Mouse (Mus musculus) hindbrain, embryonic 14.5 days (tissue): ENCODE data around the gene Dbp. TPM values are rescaled to one million over a fixed set of nuclear protein-coding genes. Genes with fewer than 3 reads are reported as not detected.

Source experiments
- ATAC-seq: fragments of 200-750 bp; cut with Nextera tagmentation; 2 replicates; pipeline ENCODE4 v1.8.0; 2017; ENCODE audit warnings: moderate number of reproducible peaks, mild to moderate bottlenecking, moderate TSS enrichment, moderate library complexity; ENCODE audit not compliant: low FRiP score
- DNase-seq: peaks from one replicate; pipeline ENCODE4 v3.0.0-alpha.2; 2015; ENCODE audit warnings: low spot score
- H3K27ac ChIP-seq: fragments of 300-500 bp; sonication (generic); 2 replicates; pipeline ENCODE4 v1.5.1; 2014; ENCODE audit warnings: mild to moderate bottlenecking, moderate library complexity
- H3K27me3 ChIP-seq: fragments of 300-500 bp; sonication (generic); 2 replicates; pipeline ENCODE4 v1.6.1; 2014; ENCODE audit warnings: mild to moderate bottlenecking, low read length, mixed read lengths; ENCODE audit not compliant: control insufficient read depth, insufficient read depth
- H3K36me3 ChIP-seq: fragments of 300-500 bp; sonication (generic); replicated peaks from 2 replicates; pipeline ENCODE4 v1.6.1; 2014; ENCODE audit not compliant: control insufficient read depth, insufficient read depth
- H3K4me1 ChIP-seq: fragments of 300-500 bp; sonication (generic); replicated peaks from 2 replicates; pipeline ENCODE4 v1.6.1; 2014; ENCODE audit warnings: antibody characterized with exemption, low read length, mixed read lengths; ENCODE audit not compliant: control insufficient read depth, insufficient read depth
- H3K4me2 ChIP-seq: fragments of 300-500 bp; sonication (generic); replicated peaks from 2 replicates; pipeline ENCODE4 v1.6.1; 2014; ENCODE audit warnings: mild to moderate bottlenecking, moderate library complexity
- H3K4me3 ChIP-seq: fragments of 300-500 bp; sonication (generic); replicated peaks from 2 replicates; pipeline ENCODE4 v1.5.1; 2014; ENCODE audit warnings: mild to moderate bottlenecking, low read length
- H3K9ac ChIP-seq: fragments of 300-500 bp; sonication (generic); 2 replicates; pipeline ENCODE4 v1.6.1; 2014
- H3K9me3 ChIP-seq: fragments of 300-500 bp; sonication (generic); 2 replicates; pipeline ENCODE4 v1.6.1; 2016; ENCODE audit warnings: low read length; ENCODE audit not compliant: control insufficient read depth
- WGBS: fragments of 180-500 bp; shearing (Covaris S2); extraction: QIAGEN DNeasy Blood & Tissue Kit; methylation state at CpG from one replicate; pipeline ENCODE4 v1.1.7; 2014; 5-methylcytosine and 5-hydroxymethylcytosine counted together
- polyA plus RNA-seq: library from polyadenylated mRNA; unstranded; fragments of >200 nt; fragmentation: Nextera tagmentation; extraction: Ambion mirVana; gene quantifications from 2 replicates; pipeline ENCODE4 v1.2.1, GENCODE M21; 2014

The Dbp gene
- polyA plus RNA-seq, 1 experiment from 2014 or later, result 3.9 TPM

DNA sequence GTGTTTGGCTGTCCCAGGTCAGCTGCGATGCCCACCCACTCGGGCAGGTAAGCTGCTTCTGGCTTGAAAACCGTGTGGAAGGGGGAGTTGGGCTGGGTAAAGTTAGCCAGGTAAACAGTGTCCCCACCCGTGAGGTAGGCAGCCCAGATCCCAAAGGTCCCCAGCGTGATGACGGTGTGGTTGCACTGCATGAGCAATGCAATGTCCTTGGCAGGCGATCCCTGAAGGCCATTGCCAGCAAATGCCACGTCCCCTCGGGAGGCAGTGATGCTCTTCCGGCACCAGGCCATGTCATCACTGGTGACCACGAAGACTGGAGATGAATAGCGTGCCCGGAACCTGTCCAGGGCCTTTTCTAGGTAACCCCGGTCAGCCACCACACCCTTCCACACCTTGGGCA, 26.4 kb upstream of the Dbp start:
- ATAC-seq (no peak), DNase-seq (no peak)
- H3K9me3 ChIP-seq, result no peaks in the 10 kb centered on the region
- no peaks in the 10 kb centered on the region for H3K36me3 ChIP-seq
- H3K27ac ChIP-seq, result no peak overlapping the region
- H3K4me2 ChIP-seq, result no peak overlapping the region
- H3K4me1 ChIP-seq, result no peaks in the 10 kb centered on the region
- no peak overlapping the region for H3K9ac ChIP-seq
- no peaks in the 10 kb centered on the region for H3K27me3 ChIP-seq
- WGBS, result 93% methylated on average over 14 of the region's 14 CpGs
- H3K4me3 ChIP-seq, result no peak overlapping the region

DNA sequence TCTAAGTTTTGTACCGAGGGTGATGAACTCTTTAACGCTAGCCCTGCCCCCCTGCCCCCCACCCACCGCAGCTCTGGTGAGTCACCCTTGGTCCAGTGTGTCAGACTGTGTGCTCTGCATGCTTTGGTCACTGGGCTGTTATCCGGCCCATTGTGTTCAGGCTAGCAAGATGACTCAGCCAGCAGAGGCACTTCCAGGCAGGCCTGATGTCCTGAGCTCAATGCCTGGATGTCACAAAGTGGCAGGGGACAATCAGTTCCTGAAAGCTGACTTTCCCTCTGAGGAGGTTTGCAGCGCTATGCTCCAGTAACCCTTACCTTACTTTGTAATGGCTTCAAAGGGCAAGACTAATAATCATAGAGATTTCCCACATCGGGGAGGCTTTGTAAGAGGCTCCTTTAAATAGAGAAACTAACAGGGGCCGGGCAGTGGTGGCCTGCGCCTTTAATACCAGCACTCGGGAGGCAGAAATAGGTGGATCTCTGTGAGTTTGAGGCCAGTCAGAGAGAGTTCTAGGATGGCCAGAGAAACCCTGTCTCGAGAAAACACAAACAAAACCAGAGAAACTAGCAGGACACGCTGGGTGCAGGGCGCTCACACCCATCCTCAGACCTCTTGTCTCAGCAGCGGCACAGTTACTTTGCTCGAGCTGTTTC, 24.8 kb upstream of the Dbp start:
- Histone ChIP-seq H3K36me3 (no peaks in the 10 kb centered on the region), H3K4me3 (no peak overlapping the region), H3K27ac (no peak overlapping the region), H3K9ac (no peak overlapping the region), H3K4me1 (no peaks in the 10 kb centered on the region), H3K27me3 (no peaks in the 10 kb centered on the region), H3K4me2 (no peak overlapping the region), H3K9me3 (no peaks in the 10 kb centered on the region)
- no peak for DNase-seq
- 60% methylated on average over 14 of the region's 14 CpGs for WGBS
- no peak for ATAC-seq

DNA sequence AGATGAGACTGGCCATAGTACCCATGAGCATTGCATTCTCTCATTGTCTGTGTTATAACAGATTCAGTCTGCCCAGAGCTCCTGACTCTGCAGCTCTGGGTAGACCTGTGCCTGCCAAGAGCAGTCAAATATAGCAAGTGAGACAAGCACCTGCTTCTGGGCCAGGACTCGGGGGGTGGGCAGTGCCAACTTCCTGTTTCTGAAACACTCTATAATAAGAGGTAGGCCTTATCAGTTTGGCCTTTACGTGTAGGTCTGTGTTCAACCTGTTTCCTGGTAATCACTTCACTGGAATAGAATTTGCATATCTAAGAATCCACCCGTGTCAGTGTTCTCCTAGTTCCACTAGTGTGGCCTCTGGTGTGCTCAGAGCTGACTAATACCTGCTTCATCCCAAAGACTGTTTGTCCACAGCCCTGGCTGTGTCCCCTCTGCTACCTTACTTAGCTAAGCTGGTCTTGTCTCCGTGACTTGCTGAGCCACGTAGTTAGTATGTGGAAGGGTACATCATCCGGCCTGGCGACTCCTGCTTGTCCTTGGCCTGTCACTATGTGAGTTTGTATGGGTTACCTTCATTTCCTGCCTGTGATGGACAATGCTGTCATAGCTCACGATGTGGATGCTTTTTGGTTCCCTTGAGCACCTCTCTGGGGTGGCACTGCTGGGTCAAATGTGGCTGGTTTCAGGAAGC, 23.7 kb upstream of the Dbp start:
- no peaks in the 10 kb centered on the region for H3K27me3 ChIP-seq
- no peak overlapping the region for H3K27ac ChIP-seq
- no peak overlapping the region for H3K9ac ChIP-seq
- H3K4me1 ChIP-seq, result no peaks in the 10 kb centered on the region
- no peak overlapping the region for H3K4me2 ChIP-seq
- H3K4me3 ChIP-seq, result no peak overlapping the region
- DNase-seq, result no peak
- no peaks in the 10 kb centered on the region for H3K36me3 ChIP-seq
- 83% methylated on average over 8 of the region's 8 CpGs for WGBS
- no peaks in the 10 kb centered on the region for H3K9me3 ChIP-seq
- ATAC-seq, result no peak

DNA sequence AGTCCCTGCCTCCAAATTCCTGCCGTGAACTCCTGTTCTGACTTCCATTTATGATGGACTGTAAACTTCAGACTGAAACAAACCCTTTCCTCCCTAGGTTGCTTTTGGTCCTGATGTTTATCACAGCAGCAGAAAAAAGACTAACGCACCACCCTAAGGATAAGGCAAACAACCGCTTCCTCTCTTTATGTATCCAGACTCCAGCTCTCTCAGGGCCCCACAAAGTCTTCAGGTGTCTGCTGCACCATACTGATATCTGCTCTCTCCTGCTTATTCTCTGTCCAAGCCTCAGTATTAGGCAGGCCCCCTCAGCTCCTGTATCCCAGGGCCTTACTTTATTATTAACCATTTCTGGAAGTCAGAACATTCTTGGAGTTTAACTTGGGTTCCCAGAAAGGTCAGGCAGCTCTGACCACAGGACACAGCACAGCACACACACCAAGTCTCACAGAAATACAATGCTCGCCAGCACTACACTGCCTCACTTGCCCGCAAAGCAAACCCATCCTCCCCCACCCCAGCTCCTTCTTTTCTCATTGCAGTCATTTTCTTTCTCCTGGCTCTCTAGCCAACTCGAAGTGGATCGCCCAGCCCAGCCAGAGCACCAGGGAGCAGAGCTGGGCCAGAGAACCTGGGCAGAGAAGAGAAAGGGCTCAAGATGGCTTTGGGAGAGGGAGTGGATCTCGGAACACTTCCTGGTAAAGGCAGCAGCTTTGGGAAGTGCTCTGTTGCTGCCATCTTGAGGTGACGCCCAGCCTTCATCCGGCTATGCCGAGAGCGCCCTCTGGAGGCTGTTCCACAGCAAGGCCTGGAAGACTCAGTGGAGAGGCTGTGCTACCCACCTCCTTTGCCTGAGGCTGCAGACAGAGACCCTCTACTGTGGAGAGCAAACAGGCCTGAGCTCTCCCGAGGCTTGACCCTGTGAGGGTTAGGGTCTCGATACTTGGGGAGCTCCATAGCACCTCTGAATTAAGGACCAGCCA, 22.5 kb upstream of the Dbp start:
- Histone ChIP-seq H3K4me2 (peak overlapping the region; percentile 41), H3K36me3 (no peaks in the 10 kb centered on the region), H3K4me3 (no peak overlapping the region), H3K27me3 (no peaks in the 10 kb centered on the region), H3K27ac (peak overlapping the region; percentile 60; the same call in 1 of the 2 replicates), H3K9ac (peak overlapping the region; percentile 48; the same call in 1 of the 2 replicates), H3K4me1 (no peaks in the 10 kb centered on the region), H3K9me3 (no peaks in the 10 kb centered on the region)
- peak; percentile 63 for ATAC-seq
- 31% methylated on average over 14 of the region's 14 CpGs for WGBS
- DNase-seq, result peak; percentile 87

DNA sequence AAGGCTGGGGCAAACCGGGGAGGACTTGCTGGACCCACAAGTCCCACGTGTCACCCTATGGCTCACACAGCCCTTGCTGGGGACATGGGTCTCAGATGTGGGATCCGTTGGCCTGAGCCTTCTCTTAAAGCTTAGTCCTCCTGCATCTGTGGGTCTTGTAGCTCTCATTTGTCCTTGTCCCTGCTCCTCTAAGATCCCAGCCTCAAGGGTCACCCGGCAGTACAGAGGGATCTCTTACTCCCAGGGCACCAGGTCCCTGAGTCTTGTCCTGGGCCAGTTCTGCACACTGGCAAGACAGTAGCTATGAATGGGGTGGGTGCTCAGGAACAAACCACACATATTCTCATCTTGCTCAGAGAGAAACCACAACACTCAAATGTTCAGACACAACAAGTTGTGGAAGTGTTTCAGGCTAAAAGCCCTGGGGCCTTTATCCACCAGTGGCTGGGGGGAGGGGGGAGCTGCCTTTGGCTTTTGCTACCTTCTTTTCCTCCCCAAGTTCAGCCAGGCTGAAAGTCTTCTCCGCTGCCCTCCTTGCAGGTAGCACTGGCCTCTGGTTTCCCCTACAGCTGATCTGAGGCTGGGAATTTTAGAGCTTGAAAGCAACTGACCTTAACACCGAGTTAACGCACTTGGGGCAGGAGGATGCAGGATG, 21.4 kb upstream of the Dbp start, which contains the start of gene Ntn5:
Gene Ntn5 (plus strand): TSS at position 627 of the 655 bp plus-strand sequence.
- H3K27me3 ChIP-seq, result no peaks in the 10 kb centered on the region
- DNase-seq (no peak), ATAC-seq (no peak)
- H3K9me3 ChIP-seq, result no peaks in the 10 kb centered on the region
- H3K4me1 ChIP-seq, result no peaks in the 10 kb centered on the region
- WGBS, result 70% methylated on average over 7 of the region's 7 CpGs
- no peaks in the 10 kb centered on the region for H3K36me3 ChIP-seq
- H3K9ac ChIP-seq, result no peak within 1 kb of the TSS
- H3K27ac ChIP-seq, result no peak within 1 kb of the TSS
- H3K4me2 ChIP-seq, result no peak within 1 kb of the TSS
- H3K4me3 ChIP-seq, result no peak within 1 kb of the TSS

DNA sequence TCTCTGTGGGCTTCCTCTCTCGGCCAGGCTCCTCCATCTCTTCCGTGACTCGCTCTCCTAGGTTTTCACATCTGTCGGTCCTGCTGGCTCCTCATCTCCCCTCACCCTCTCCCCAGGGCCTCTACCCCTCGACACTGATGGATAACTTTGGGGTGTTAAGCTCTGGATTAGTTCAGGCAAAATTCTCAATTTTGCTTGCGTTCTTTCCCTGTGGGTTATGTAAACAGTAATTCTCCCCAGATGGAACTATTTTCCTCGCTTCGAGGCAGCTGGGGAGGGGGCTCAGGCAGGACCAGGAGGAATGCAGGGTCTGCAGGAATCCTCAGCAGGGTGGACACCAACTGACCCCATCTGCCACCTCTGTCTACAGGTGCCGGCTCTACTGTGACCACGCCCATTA, 19.1 kb upstream of the Dbp start:
- ATAC-seq (no peak), DNase-seq (no peak)
- Histone ChIP-seq H3K9ac (no peak overlapping the region), H3K36me3 (no peaks in the 10 kb centered on the region), H3K4me3 (no peak overlapping the region), H3K9me3 (no peaks in the 10 kb centered on the region), H3K4me1 (no peaks in the 10 kb centered on the region), H3K27ac (no peak overlapping the region), H3K27me3 (no peaks in the 10 kb centered on the region), H3K4me2 (no peak overlapping the region)
- WGBS, result 60% methylated on average over 10 of the region's 10 CpGs

DNA sequence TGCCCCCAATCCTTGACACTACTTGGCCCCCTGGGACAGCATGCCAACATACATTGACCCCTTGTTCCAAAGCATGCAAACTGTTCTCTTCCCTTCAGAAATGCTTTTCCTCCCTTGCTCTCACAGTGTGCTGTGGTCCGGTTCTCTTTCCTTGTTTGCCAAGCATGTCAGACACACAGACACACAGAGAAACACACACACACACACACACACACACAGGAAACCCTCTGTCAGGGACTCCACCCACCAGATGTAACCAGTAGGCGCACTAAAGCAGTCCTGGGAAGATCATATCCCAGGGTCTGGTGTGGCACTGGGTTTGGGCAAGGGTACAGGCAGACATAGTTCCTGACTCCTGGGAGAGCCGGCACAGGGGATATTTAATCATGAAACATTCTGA, 18.0 kb upstream of the Dbp start:
- Histone ChIP-seq H3K36me3 (no peaks in the 10 kb centered on the region), H3K4me2 (no peak overlapping the region), H3K4me1 (no peaks in the 10 kb centered on the region), H3K27me3 (no peaks in the 10 kb centered on the region), H3K9ac (no peak overlapping the region), H3K4me3 (no peak overlapping the region), H3K27ac (no peak overlapping the region), H3K9me3 (no peaks in the 10 kb centered on the region)
- ATAC-seq, result no peak
- 71% methylated on average over 3 of the region's 3 CpGs for WGBS
- no peak for DNase-seq

DNA sequence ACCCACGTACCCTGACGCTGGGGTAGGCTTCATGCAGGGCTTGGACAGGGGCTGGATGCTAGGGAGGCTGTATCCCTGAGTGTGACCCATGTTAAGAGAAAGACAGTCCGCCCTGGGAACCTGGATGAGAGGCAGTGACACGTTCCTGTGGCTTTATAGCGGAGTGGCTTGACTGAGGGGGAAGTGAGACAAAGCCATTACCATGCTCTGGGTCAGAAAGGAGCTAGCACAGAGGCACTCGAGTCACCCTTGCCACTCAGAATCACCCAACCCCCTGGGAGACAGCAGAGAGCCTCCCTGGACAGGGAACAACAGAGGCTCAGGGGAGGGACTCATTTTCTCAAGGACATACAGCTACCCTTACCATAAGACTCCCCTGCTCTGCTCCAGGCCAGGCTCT, 15.8 kb upstream of the Dbp start:
- Histone ChIP-seq H3K4me2 (no peak overlapping the region), H3K27me3 (no peaks in the 10 kb centered on the region), H3K9ac (no peak overlapping the region), H3K4me3 (no peak overlapping the region), H3K36me3 (no peaks in the 10 kb centered on the region), H3K4me1 (no peaks in the 10 kb centered on the region), H3K9me3 (no peaks in the 10 kb centered on the region), H3K27ac (no peak overlapping the region)
- DNase-seq, result no peak
- 70% methylated on average over 6 of the region's 6 CpGs for WGBS
- no peak for ATAC-seq

DNA sequence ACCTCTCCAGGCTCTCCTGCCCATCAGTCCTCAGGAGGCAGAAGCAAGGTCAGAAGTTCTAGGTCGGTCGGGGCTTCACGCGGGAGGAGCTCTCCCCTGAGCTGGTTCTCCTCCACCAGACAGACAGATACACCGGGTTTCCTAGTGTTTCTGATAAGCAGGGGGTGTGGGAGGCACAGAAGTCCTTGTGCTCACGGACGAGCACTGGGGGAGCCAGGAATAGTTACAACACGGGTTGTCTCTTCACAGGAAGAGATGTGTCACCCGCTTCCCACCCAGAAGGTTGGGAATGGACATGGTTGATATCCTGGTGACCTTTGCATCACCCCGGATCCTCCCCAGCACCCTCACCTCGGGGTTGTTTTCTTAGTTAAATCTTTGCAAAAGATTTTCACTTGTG, 15.1 kb upstream of the Dbp start:
- Histone ChIP-seq H3K36me3 (no peaks in the 10 kb centered on the region), H3K9ac (no peak overlapping the region), H3K4me3 (no peak overlapping the region), H3K27ac (no peak overlapping the region), H3K9me3 (no peaks in the 10 kb centered on the region), H3K4me1 (no peaks in the 10 kb centered on the region), H3K27me3 (no peaks in the 10 kb centered on the region), H3K4me2 (no peak overlapping the region)
- 78% methylated on average over 11 of the region's 11 CpGs for WGBS
- no peak for DNase-seq
- no peak for ATAC-seq
